Mouse (Mus musculus): ENCODE data around the gene Vmn1r191. TPM values are rescaled to one million over a fixed set of nuclear protein-coding genes. Genes with fewer than 3 reads are reported as not detected.
"Not testable (repeated sequence)": the region's sequence is repeated elsewhere in the genome, so short reads cannot be mapped to it uniquely, and the experiment has no call there.

The Vmn1r191 gene
- polyA plus RNA-seq (2015; fragmentation: Nextera tagmentation; extraction: Ambion mirVana) = not detected in 2 replicates

DNA sequence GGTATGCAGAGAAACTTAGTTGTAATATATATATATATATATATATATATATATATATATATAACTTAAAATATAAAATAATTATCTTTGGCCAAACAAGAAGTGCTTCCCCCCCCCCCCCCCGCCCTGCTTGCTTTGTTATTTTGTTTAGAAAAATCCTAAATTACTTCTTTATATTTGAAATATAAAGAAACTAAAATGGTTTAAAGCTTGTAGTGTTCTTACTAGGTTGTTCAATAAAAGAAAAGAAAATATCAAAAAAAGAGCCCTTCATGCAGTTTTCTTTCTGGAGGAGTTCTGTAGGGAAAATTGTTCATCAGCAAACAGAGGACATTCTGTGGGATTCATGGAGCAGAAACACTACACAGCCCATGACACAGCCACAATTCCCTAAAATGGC lies at the start of gene Vmn1r191:
TSS of gene Vmn1r191 (minus strand) at position 101 of the 400 bp plus-strand sequence.
- no peaks in the 10 kb centered on the region for H3K27me3 ChIP-seq (ENCODE audit: control insufficient read depth, insufficient read depth, low read depth, low read length)
- no peak within 1 kb of the TSS for H3K4me2 ChIP-seq (ENCODE audit: low read length)
- no peak for ATAC-seq

DNA sequence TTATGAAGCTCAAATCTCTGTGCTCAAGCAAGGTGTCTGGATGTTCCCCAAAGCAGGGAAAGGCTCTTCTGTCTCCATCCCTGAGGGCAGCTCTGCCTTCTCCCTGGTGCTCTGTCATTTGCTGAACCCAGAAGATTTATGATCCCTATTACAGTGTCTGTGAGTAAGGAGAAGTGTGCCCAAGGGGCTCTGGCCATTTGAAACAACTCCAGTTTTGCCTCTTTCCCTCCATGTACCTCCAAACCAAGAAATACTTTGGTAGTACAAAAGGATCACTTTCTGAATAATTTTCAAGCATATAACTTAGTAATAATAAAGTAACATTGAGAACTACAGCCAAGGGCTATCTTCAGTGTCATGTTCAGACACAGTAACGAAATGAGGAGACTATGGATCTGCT lies 39.3 kb upstream of the Vmn1r191 start, which contains the start of gene Vmn1r193:
TSS of gene Vmn1r193 (minus strand) at position 101 of the 400 bp plus-strand sequence.
- H3K4me2 ChIP-seq (ENCODE audit: low read length); H3K27me3 ChIP-seq (ENCODE audit: control insufficient read depth, insufficient read depth, low read depth, low read length); H3K4me1 ChIP-seq (ENCODE audit: control insufficient read depth, insufficient read depth, low read length); ATAC-seq; H3K9ac ChIP-seq (ENCODE audit: low read depth, low read length); H3K9me3 ChIP-seq (replicated peaks; ENCODE audit: control insufficient read depth, low read length, poor library complexity, severe bottlenecking); H3K36me3 ChIP-seq (ENCODE audit: control insufficient read depth, insufficient read depth, low read length); H3K27ac ChIP-seq (ENCODE audit: low read length); H3K4me3 ChIP-seq (ENCODE audit: low read depth, low read length): not testable (repeated sequence)
- 88% methylated on average over 1 of the region's 1 CpGs for WGBS

More for the DNA sequence above, at the start of gene Vmn1r191:
- 83% methylated on average over 1 of the region's 1 CpGs for WGBS
- H3K36me3 ChIP-seq (ENCODE audit: control insufficient read depth, insufficient read depth, low read length) = no peaks in the 10 kb centered on the region
- H3K4me3 ChIP-seq (ENCODE audit: low read depth, low read length) = no peak within 1 kb of the TSS
- no peaks in the 10 kb centered on the region for H3K9me3 ChIP-seq (replicated peaks; ENCODE audit: control insufficient read depth, low read length, poor library complexity, severe bottlenecking)
- no peaks in the 10 kb centered on the region for H3K4me1 ChIP-seq (ENCODE audit: control insufficient read depth, insufficient read depth, low read length)
- no peak within 1 kb of the TSS for H3K27ac ChIP-seq (ENCODE audit: low read length)
- no peak within 1 kb of the TSS for H3K9ac ChIP-seq (ENCODE audit: low read depth, low read length)

DNA sequence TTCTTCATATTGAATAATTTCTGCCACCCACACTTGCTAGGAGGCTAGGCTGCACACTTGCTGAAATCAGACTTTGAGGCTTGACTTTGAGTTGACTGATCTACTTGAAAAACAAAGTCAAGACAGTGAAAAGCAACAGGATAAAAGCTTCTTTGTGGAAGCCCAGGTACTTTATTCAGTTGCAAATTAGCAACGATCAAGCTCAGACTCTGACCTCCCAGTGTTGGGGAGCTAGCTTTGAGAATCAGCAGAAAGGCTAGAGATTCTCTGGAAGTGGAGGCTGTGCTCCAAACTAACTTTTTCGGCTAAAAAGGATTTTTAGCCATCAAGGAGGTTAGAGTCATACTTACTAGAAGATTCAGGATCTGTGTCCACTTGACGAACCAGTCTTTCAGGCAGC lies 9.0 kb upstream of the Vmn1r191 start:
- H3K9me3 ChIP-seq (replicated peaks; ENCODE audit: control insufficient read depth, low read length, poor library complexity, severe bottlenecking); H3K27ac ChIP-seq (ENCODE audit: low read length); H3K36me3 ChIP-seq (ENCODE audit: control insufficient read depth, insufficient read depth, low read length); H3K4me2 ChIP-seq (ENCODE audit: low read length); H3K9ac ChIP-seq (ENCODE audit: low read depth, low read length); H3K27me3 ChIP-seq (ENCODE audit: control insufficient read depth, insufficient read depth, low read depth, low read length); H3K4me1 ChIP-seq (ENCODE audit: control insufficient read depth, insufficient read depth, low read length); H3K4me3 ChIP-seq (ENCODE audit: low read depth, low read length); ATAC-seq: not testable (repeated sequence)
- WGBS = 65% methylated on average over 3 of the region's 3 CpGs

DNA sequence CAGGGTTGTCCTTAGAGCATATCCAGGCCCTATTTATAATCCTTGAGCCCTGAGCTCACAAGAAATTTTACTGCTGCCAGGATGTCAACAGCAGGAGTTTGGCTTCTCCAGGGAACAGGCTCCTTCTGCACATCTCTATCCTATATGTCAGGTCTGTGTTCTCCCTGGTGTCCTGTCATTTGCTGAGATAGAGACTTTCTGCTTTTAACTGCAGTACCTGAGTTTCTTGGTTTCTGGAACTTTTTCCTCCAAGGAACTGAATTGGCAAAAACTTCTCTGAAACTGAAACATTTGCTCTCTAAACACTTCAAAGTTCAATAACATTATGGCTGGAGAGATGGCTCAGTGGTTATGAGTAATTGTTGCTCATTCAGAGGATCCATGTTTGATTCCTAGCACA lies 7.3 kb upstream of the Vmn1r191 start, which contains the start of gene Vmn1r192:
TSS of gene Vmn1r192 (minus strand) at position 101 of the 400 bp plus-strand sequence.
- no peak for ATAC-seq
- no peak within 1 kb of the TSS for H3K27ac ChIP-seq (ENCODE audit: low read length)
- no peak within 1 kb of the TSS for H3K9ac ChIP-seq (ENCODE audit: low read depth, low read length)
- no peak within 1 kb of the TSS for H3K4me3 ChIP-seq (ENCODE audit: low read depth, low read length)
- H3K9me3 ChIP-seq (replicated peaks; ENCODE audit: control insufficient read depth, low read length, poor library complexity, severe bottlenecking) = no peaks in the 10 kb centered on the region
- H3K36me3 ChIP-seq (ENCODE audit: control insufficient read depth, insufficient read depth, low read length) = no peaks in the 10 kb centered on the region
- no peak within 1 kb of the TSS for H3K4me2 ChIP-seq (ENCODE audit: low read length)
- no peaks in the 10 kb centered on the region for H3K27me3 ChIP-seq (ENCODE audit: control insufficient read depth, insufficient read depth, low read depth, low read length)
- no peaks in the 10 kb centered on the region for H3K4me1 ChIP-seq (ENCODE audit: control insufficient read depth, insufficient read depth, low read length)

DNA sequence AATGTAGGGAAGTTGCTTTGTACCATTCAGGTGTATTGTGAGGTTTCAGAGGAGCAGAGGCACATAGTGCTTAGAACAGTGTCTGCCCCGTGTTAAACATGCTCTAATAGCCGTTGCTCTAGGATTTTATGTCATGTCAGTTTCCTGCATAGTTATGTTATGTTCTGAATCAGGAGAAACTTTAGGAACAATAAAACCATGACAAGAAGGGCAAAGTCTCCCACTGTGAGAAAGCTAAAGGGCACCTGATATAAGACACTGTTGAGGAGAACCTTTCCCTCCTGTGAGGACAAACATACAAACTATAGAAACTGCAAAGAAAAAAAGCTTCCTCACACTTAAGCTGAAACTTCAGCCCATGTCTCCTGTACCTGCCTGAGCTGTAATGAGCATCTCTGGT lies 6.6 kb upstream of the Vmn1r191 start:
- H3K9me3 ChIP-seq (replicated peaks; ENCODE audit: control insufficient read depth, low read length, poor library complexity, severe bottlenecking) = no peaks in the 10 kb centered on the region
- no peak overlapping the region for H3K27ac ChIP-seq (ENCODE audit: low read length)
- H3K27me3 ChIP-seq (ENCODE audit: control insufficient read depth, insufficient read depth, low read depth, low read length) = no peaks in the 10 kb centered on the region
- no peak for ATAC-seq
- no peaks in the 10 kb centered on the region for H3K4me1 ChIP-seq (ENCODE audit: control insufficient read depth, insufficient read depth, low read length)
- 85% methylated on average over 2 of the region's 2 CpGs for WGBS
- no peak overlapping the region for H3K4me2 ChIP-seq (ENCODE audit: low read length)
- no peak overlapping the region for H3K4me3 ChIP-seq (ENCODE audit: low read depth, low read length)
- H3K36me3 ChIP-seq (ENCODE audit: control insufficient read depth, insufficient read depth, low read length) = no peaks in the 10 kb centered on the region
- H3K9ac ChIP-seq (ENCODE audit: low read depth, low read length) = no peak overlapping the region

DNA sequence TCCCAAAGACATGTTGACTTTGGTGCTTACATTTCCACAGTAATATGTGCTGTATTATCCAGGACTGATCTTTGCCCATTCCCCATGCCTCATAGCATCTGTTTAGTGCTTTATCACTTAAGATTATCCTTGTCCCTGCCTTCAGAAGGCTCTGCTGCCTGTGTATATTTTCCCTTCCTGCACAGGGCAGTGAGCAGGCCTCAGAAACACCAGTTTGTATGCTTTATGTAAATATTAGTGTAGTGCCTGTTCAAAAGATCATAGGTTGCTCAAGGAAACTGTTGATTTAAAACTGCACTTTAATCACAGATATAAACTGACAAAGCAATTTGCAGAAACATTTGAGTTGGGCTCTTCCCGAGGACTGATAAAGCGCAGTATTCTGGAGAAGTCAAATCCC lies 5.5 kb upstream of the Vmn1r191 start:
- Histone ChIP-seq H3K36me3 (ENCODE audit: control insufficient read depth, insufficient read depth, low read length) (no peaks in the 10 kb centered on the region), H3K4me3 (ENCODE audit: low read depth, low read length) (no peak overlapping the region), H3K9me3 (replicated peaks; ENCODE audit: control insufficient read depth, low read length, poor library complexity, severe bottlenecking) (no peaks in the 10 kb centered on the region), H3K4me1 (ENCODE audit: control insufficient read depth, insufficient read depth, low read length) (no peaks in the 10 kb centered on the region), H3K4me2 (ENCODE audit: low read length) (no peak overlapping the region), H3K9ac (ENCODE audit: low read depth, low read length) (no peak overlapping the region), H3K27me3 (ENCODE audit: control insufficient read depth, insufficient read depth, low read depth, low read length) (no peaks in the 10 kb centered on the region), H3K27ac (ENCODE audit: low read length) (no peak overlapping the region)
- no peak for ATAC-seq
- WGBS = 91% methylated on average over 2 of the region's 2 CpGs

DNA sequence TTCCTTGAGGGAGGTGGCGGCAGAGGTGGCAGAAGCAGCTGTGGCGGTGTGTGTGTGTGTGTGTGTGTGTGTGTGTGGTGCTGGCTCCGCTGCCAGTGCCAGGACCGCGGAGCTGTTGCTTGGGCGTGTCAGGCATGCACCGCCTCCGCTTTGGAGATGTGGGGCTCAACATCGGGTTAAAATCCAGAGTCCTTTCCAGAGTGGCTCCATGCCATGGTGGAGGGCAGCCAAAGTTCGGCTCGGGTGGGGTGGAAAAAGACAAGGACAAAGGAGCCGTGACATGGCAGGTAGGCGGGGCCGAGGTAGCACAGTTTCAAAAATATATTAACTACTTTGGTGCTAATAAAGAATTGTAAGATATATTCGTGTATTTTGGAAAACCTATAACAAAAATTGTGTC lies 15.4 kb downstream of the Vmn1r191 start:
- peaks cover 6% of the 10 kb centered on the region; the same call in 1 of the 2 replicates for H3K9me3 ChIP-seq (replicated peaks; ENCODE audit: control insufficient read depth, low read length, poor library complexity, severe bottlenecking)
- H3K4me3 ChIP-seq (ENCODE audit: low read depth, low read length) = no peak overlapping the region
- no peak overlapping the region for H3K4me2 ChIP-seq (ENCODE audit: low read length)
- H3K4me1 ChIP-seq (ENCODE audit: control insufficient read depth, insufficient read depth, low read length) = no peaks in the 10 kb centered on the region
- ATAC-seq = no peak
- no peaks in the 10 kb centered on the region for H3K27me3 ChIP-seq (ENCODE audit: control insufficient read depth, insufficient read depth, low read depth, low read length)
- H3K9ac ChIP-seq (ENCODE audit: low read depth, low read length) = no peak overlapping the region
- WGBS = 95% methylated on average over 15 of the region's 15 CpGs
- no peaks in the 10 kb centered on the region for H3K36me3 ChIP-seq (ENCODE audit: control insufficient read depth, insufficient read depth, low read length)
- H3K27ac ChIP-seq (ENCODE audit: low read length) = no peak overlapping the region

DNA sequence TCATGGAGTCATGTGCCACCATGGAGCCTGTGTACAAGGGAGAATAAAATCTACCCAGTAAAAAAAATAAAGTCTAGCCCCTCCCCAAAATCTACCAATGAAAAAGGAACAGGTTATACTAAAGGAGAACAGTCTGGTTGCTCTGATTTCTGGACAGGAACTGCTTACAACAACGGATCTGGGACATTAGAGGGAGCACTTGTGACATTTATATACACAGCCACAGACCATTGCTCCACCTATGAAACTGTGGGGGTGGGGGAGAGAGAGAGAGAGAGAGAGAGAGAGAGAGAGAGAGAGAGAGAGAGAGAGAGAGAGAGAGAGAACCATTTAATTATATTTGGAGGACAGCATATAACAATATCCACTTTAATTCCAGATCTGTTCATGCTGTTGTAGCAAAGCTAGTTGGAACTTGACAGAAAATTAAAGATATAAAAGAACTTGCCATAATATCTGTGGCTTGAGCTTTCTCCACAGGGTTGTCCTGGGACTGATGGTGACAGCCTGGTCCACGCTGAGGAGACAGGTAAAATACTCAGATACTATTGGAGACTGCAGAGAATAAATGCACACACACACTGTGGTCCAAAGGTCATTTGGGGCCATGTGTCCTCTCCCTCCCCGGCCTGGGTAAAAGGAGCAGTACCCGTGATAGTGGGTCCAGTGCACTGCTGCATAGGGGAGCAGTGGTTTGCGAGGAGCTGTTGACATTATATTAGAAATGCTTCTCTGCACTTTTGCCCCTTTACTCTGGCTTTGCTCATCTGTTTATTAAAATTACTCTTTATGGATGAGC lies 47.1 kb downstream of the Vmn1r191 start:
- H3K4me1 ChIP-seq (ENCODE audit: control insufficient read depth, insufficient read depth, low read length); H3K36me3 ChIP-seq (ENCODE audit: control insufficient read depth, insufficient read depth, low read length); H3K4me2 ChIP-seq (ENCODE audit: low read length); H3K9ac ChIP-seq (ENCODE audit: low read depth, low read length); H3K27ac ChIP-seq (ENCODE audit: low read length); H3K9me3 ChIP-seq (replicated peaks; ENCODE audit: control insufficient read depth, low read length, poor library complexity, severe bottlenecking); H3K27me3 ChIP-seq (ENCODE audit: control insufficient read depth, insufficient read depth, low read depth, low read length); H3K4me3 ChIP-seq (ENCODE audit: low read depth, low read length): not testable (repeated sequence)
- WGBS = 67% methylated on average over 5 of the region's 5 CpGs
- ATAC-seq = peak; percentile 67; the same call in 1 of the 2 replicates
